Mouse (Mus musculus): ENCODE measurements at regions not wholly inside any gene's neighbourhood (a gene's known extent, or its start where the extent isn't known, plus 50 kb on each side); places are given as distances from the start of the nearest gene placed in this dataset.

DNA sequence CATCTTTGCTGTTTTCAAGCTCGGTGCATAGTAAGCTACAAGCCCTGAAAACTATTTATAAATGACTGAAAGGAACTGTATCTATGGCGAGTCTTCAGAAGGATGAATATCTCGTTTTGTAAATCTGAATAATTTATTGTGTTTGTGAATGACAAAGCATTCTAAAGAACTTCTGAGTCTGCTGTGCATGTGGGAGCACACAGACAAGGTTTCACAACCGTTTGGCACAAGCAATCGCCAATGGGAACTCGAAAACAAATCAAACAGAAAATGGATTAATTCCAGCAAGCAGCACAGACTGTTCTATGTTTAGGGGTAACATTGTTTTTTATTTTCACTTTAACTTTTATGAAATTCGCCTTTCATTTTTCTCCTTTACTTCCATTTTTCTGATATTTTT, 486.0 kb downstream of the Tdrd3 start:
- no peak for TF ChIP-seq CTCF (IDR thresholded peaks at IDR 0.05; ENCODE audit: insufficient read depth, low read length)
- no peak for TF ChIP-seq POLR2A (IDR thresholded peaks at IDR 0.05; ENCODE audit: borderline replicate concordance, extremely low read depth, low read depth, low read length)

All from lung, adult 2 months (tissue).